Mouse (Mus musculus) testis, adult 2 months (tissue): ENCODE results near the gene Chchd4. TPM values are rescaled to one million over a fixed set of nuclear protein-coding genes. Genes with fewer than 3 reads are reported as not detected.

Source experiments
- H3K27ac ChIP-seq: fragments of 200-500 bp; 2 replicates; pipeline ENCODE4 v1.5.1; 2012; ENCODE audit warnings: low read depth, low read length; ENCODE audit not compliant: control insufficient read depth, insufficient read depth
- H3K27me3 ChIP-seq: fragments of 200-500 bp; 2 replicates; pipeline ENCODE4 v1.6.1; 2012; ENCODE audit warnings: mild to moderate bottlenecking, low read length, moderate library complexity; ENCODE audit not compliant: control insufficient read depth, insufficient read depth
- H3K36me3 ChIP-seq: fragments of 200-500 bp; 2 replicates; pipeline ENCODE4 v1.6.1; 2012; ENCODE audit warnings: mild to moderate bottlenecking, low read length; ENCODE audit not compliant: control insufficient read depth, insufficient read depth
- H3K4me1 ChIP-seq: fragments of 200-500 bp; 2 replicates; pipeline ENCODE4 v1.6.1; 2012; ENCODE audit warnings: low read length; ENCODE audit not compliant: control insufficient read depth, insufficient read depth
- H3K4me3 ChIP-seq: fragments of 200-500 bp; 2 replicates; pipeline ENCODE4 v1.5.1; 2012; ENCODE audit warnings: low read depth, mild to moderate bottlenecking, low read length, moderate library complexity, mixed read lengths; ENCODE audit not compliant: control insufficient read depth
- CTCF ChIP-seq: fragments of 200-500 bp; IDR thresholded peaks from 2 replicates; pipeline ENCODE4 v1.5.1; 2012; ENCODE audit warnings: low read depth, mild to moderate bottlenecking, inconsistent platforms, low read length, moderate library complexity; ENCODE audit not compliant: control insufficient read depth, insufficient read depth, insufficient replicate concordance
- POLR2A ChIP-seq: fragments of 200-500 bp; IDR thresholded peaks from 2 replicates; pipeline ENCODE4 v1.6.1; 2012; ENCODE audit warnings: low read depth, mild to moderate bottlenecking, inconsistent platforms, low read length, moderate library complexity; ENCODE audit not compliant: control insufficient read depth
- polyA plus RNA-seq: library from polyadenylated mRNA; depleted of rRNA; stranded (reverse); fragments of >200 nt; gene quantifications from 2 replicates; pipeline ENCODE4 v1.2.3, GENCODE M21; 2012

Gene Chchd4
- polyA plus RNA-seq, 1 experiment = 4.1 TPM

- no peaks in the 10 kb centered on the region for H3K27me3 ChIP-seq
- no peaks in the 10 kb centered on the region for H3K4me1 ChIP-seq
- no peaks in the 10 kb centered on the region for H3K36me3 ChIP-seq
- H3K27ac ChIP-seq = no peak overlapping the region
- TF ChIP-seq CTCF (no peak), POLR2A (no peak)
- H3K4me3 ChIP-seq = no peak overlapping the region
Measured at GRCm38 (mm10) chr6:91489872-91490271, 16.5 kb upstream of the Chchd4 start.

- Histone ChIP-seq H3K4me1 (no peaks in the 10 kb centered on the region), H3K27me3 (no peaks in the 10 kb centered on the region), H3K4me3 (no peak overlapping the region), H3K27ac (no peak overlapping the region), H3K36me3 (no peaks in the 10 kb centered on the region)
- TF ChIP-seq CTCF = no peak
- no peak for TF ChIP-seq POLR2A
Measured at GRCm38 (mm10) chr6:91488496-91489212, 15.3 kb upstream of the Chchd4 start.

GRCm38 (mm10) chr6:91486736-91487453 is 13.5 kb upstream of the Chchd4 start:
- H3K4me3 ChIP-seq = no peak overlapping the region
- H3K27ac ChIP-seq = no peak overlapping the region
- no peaks in the 10 kb centered on the region for H3K4me1 ChIP-seq
- no peaks in the 10 kb centered on the region for H3K36me3 ChIP-seq
- H3K27me3 ChIP-seq = no peaks in the 10 kb centered on the region
- no peak for TF ChIP-seq CTCF
- TF ChIP-seq POLR2A = no peak

GRCm38 (mm10) chr6:91483371-91483770 is 10.0 kb upstream of the Chchd4 start:
- Histone ChIP-seq H3K36me3 (no peaks in the 10 kb centered on the region; the same call in 1 of the 2 replicates), H3K27ac (no peak overlapping the region), H3K4me1 (no peaks in the 10 kb centered on the region), H3K27me3 (no peaks in the 10 kb centered on the region), H3K4me3 (no peak overlapping the region)
- no peak for TF ChIP-seq CTCF
- no peak for TF ChIP-seq POLR2A

GRCm38 (mm10) chr6:91476541-91476940 is 3.2 kb upstream of the Chchd4 start:
- H3K36me3 ChIP-seq = no peaks in the 10 kb centered on the region
- TF ChIP-seq POLR2A = no peak
- TF ChIP-seq CTCF = no peak

GRCm38 (mm10) chr6:91474441-91475190 is 1.3 kb upstream of the Chchd4 start:
- Histone ChIP-seq H3K27ac (no peak overlapping the region), H3K36me3 (no peaks in the 10 kb centered on the region), H3K4me1 (peaks cover 12% of the 10 kb centered on the region), H3K4me3 (no peak overlapping the region), H3K27me3 (no peaks in the 10 kb centered on the region)
- TF ChIP-seq POLR2A (no peak), CTCF (no peak)

More at GRCm38 (mm10) chr6:91476541-91476940, 3.2 kb upstream of the Chchd4 start:
- Histone ChIP-seq H3K4me3 (no peak overlapping the region), H3K27ac (no peak overlapping the region), H3K4me1 (peaks cover 12% of the 10 kb centered on the region), H3K27me3 (no peaks in the 10 kb centered on the region)

- Histone ChIP-seq H3K4me3 (peak overlapping the region; percentile 86), H3K27me3 (no peaks in the 10 kb centered on the region), H3K27ac (no peak overlapping the region; the same call in 1 of the 2 replicates), H3K4me1 (peaks cover 12% of the 10 kb centered on the region), H3K36me3 (no peaks in the 10 kb centered on the region)
- no peak for TF ChIP-seq CTCF
- TF ChIP-seq POLR2A = no peak
Measured at GRCm38 (mm10) chr6:91473805-91474440, 577 bp upstream of the Chchd4 start.
